Comparison of ENCODE assay signal across 24 mouse cellular contexts in the genomic region with DNA sequence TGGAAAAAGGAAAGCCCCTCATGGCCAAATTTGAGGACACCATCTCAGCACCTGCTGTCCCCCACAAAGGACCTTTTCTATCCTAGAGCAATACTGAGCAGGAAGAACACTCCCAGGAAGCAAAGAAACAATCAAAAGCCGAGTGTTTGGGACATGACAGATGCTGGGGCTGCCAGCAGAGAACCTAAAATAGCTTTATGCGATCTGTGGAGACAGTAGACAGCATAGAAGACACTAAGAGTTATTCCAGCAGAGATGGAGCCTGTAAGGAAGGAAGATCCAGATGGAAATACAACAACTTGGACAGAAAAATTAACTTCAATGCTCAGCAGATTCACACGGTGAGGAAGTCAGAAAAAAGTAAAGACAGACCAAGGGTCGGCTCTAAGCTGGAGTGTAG. TPM values are rescaled to one million over a fixed set of nuclear protein-coding genes. Genes with fewer than 3 reads are reported as not detected.
DNase-seq lines count a peak whose midpoint lies in the region; TF ChIP-seq lines count a peak whose summit lies in the region.
"Had no signal": no experiment of that assay in that cellular context is flagged by ENCODE, and none has a peak within 500 bp of the region (broad histone marks: within the 10 kb centered on the region; RNA-seq: fewer than 3 reads in every experiment).

No protein-coding gene starts in this region.

- H3K27ac ChIP-seq in layer of hippocampus, adult 2 months, result 0 out of 2 replicates have a peak overlapping the region, but pooled peaks have one; percentile 28
- H3K27ac ChIP-seq in forebrain, embryonic 10.5 days, result no peak overlapping the region
- H3K27ac ChIP-seq: embryonic facial prominence, embryonic 13.5 days; embryonic facial prominence, embryonic 15.5 days; forebrain, embryonic 13.5 days; forebrain, embryonic 15.5 days had no signal

- H3K9me3 ChIP-seq in forebrain, embryonic 10.5 days, result no peaks in the 10 kb centered on the region
- H3K9me3 ChIP-seq: embryonic facial prominence, embryonic 13.5 days; embryonic facial prominence, embryonic 15.5 days; forebrain, embryonic 13.5 days; forebrain, embryonic 15.5 days had no signal

- 72% methylated on average over 4 of the region's 4 CpGs for WGBS in forebrain, embryonic 10.5 days

- no peak for TF ChIP-seq CTCF in layer of hippocampus, adult 2 months (conservative IDR thresholded peaks at IDR 0.05)

- H3K4me1 ChIP-seq in forebrain, embryonic 10.5 days, result no peaks in the 10 kb centered on the region
- H3K4me1 ChIP-seq: embryonic facial prominence, embryonic 13.5 days; embryonic facial prominence, embryonic 15.5 days; forebrain, embryonic 13.5 days; forebrain, embryonic 15.5 days had no signal

- no peak overlapping the region for H3K4me3 ChIP-seq in layer of hippocampus, adult 2 months
- H3K4me3 ChIP-seq in forebrain, embryonic 10.5 days, result no peak overlapping the region
- H3K4me3 ChIP-seq: embryonic facial prominence, embryonic 13.5 days; embryonic facial prominence, embryonic 15.5 days; erythroblast, embryonic 14.5 days; forebrain, embryonic 13.5 days; forebrain, embryonic 15.5 days had no signal

- H3K36me3 ChIP-seq in forebrain, embryonic 10.5 days (replicated peaks), result no peaks in the 10 kb centered on the region
- H3K36me3 ChIP-seq: embryonic facial prominence, embryonic 13.5 days; embryonic facial prominence, embryonic 15.5 days; forebrain, embryonic 15.5 days had no signal

- H3K27me3 ChIP-seq in forebrain, embryonic 10.5 days (ENCODE audit: poor library complexity, severe bottlenecking), result no peaks in the 10 kb centered on the region
- H3K27me3 ChIP-seq: forebrain, embryonic 15.5 days had no signal

- no peak for DNase-seq in layer of hippocampus, adult 2 months (ENCODE audit: low spot score in 2 of 2)
- no peak for DNase-seq in layer of hippocampus, postnatal 36 days
- DNase-seq in right cerebral cortex, adult 18-20 months, result peak; percentile 44
- DNase-seq in right cerebral cortex, adult 2 months (ENCODE audit: low spot score in 2 of 2), result no peak
- peak; percentile 56 for DNase-seq in telencephalon, adult 2 months (ENCODE audit: low read depth, low spot score)
- no peak for DNase-seq in forebrain, embryonic 10.5 days (ENCODE audit: extremely low spot score, low spot score)
- no peak for DNase-seq in cerebellum, adult 8-10 months
- DNase-seq: adrenal gland, adult 2 months; adrenal gland, postnatal 10 days; adrenal gland, postnatal 25 days; cerebellum, adult 11-12 months; cerebellum, adult 2 months; cerebellum, adult 9-11 months; cerebellum, postnatal 14 days; cerebellum, postnatal 36 days; embryo, embryonic 11 days; forebrain, postnatal 0 days had no signal

RNA-seq across cellular contexts. Expression of gene Chrna4, which starts 22.5 kb away (rescaled TPM):
- total RNA-seq in layer of hippocampus, adult 2 months (2021), result 10 to 100 TPM; 14.1 to 15.7 TPM
- total RNA-seq in layer of hippocampus, postnatal 36 days (2021), result 10 to 100 TPM; 14.1 to 14.4 TPM
- 5.7 and 5.8 TPM in 2 replicates for polyA plus RNA-seq in forebrain, embryonic 10.5 days (2016; fragmentation: Nextera tagmentation; extraction: Ambion mirVana)
- total RNA-seq: common myeloid progenitor, adult 5-6 weeks had no signal
- polyA plus RNA-seq: C2C12; erythroblast, embryonic 14.5 days had no signal

Comparison
In these comparisons a context has a peak if more than half of its experiments do, and no peak if none do; other contexts are left out.
1. DNase-seq: peak in right cerebral cortex, adult 18-20 months (single experiment) and telencephalon, adult 2 months (single experiment); none in layer of hippocampus, adult 2 months (0 of 2), layer of hippocampus, postnatal 36 days (0 of 2), right cerebral cortex, adult 2 months (0 of 2), forebrain, embryonic 10.5 days (single experiment) and cerebellum, adult 8-10 months (single experiment).